Mouse (Mus musculus): ENCODE results near the gene Fam78b. TPM values are rescaled to one million over a fixed set of nuclear protein-coding genes. Genes with fewer than 3 reads are reported as not detected.

Fam78b gene
- polyA plus RNA-seq, 1 experiment: 2.9 TPM

- TF ChIP-seq POLR2A (IDR thresholded peaks at IDR 0.05; ENCODE audit: borderline replicate concordance, extremely low read depth, low read depth, low read length): no peak
- TF ChIP-seq CTCF (IDR thresholded peaks at IDR 0.05; ENCODE audit: insufficient read depth, low read length): no peak
- WGBS: 56% methylated on average over 8 of the region's 8 CpGs
Observed at GRCm38 (mm10) chr1:167022541-167023121, 21.4 kb downstream of the Fam78b start.

GRCm38 (mm10) chr1:167023794-167024193, 22.6 kb downstream of the Fam78b start:
- WGBS: 88% methylated on average over 11 of the region's 11 CpGs
- no peak for DNase-seq
- H3K4me1 ChIP-seq (ENCODE audit: control insufficient read depth, insufficient read depth, low read length): no peaks in the 10 kb centered on the region; the same call in 1 of the 2 replicates
- TF ChIP-seq CTCF (IDR thresholded peaks at IDR 0.05; ENCODE audit: insufficient read depth, low read length): no peak
- TF ChIP-seq POLR2A (IDR thresholded peaks at IDR 0.05; ENCODE audit: borderline replicate concordance, extremely low read depth, low read depth, low read length): no peak
- no peak overlapping the region for H3K4me3 ChIP-seq (replicated peaks; ENCODE audit: extremely low read depth, low read depth, low read length)

More at GRCm38 (mm10) chr1:167022541-167023121, 21.4 kb downstream of the Fam78b start:
- Histone ChIP-seq H3K4me3 (replicated peaks; ENCODE audit: extremely low read depth, low read depth, low read length) (no peak overlapping the region), H3K4me1 (ENCODE audit: control insufficient read depth, insufficient read depth, low read length) (no peaks in the 10 kb centered on the region; the same call in 1 of the 2 replicates)
- DNase-seq: no peak

- Histone ChIP-seq H3K4me3 (replicated peaks; ENCODE audit: extremely low read depth, low read depth, low read length) (no peak overlapping the region), H3K4me1 (ENCODE audit: control insufficient read depth, insufficient read depth, low read length) (no peaks in the 10 kb centered on the region; the same call in 1 of the 2 replicates)
- TF ChIP-seq CTCF (IDR thresholded peaks at IDR 0.05; ENCODE audit: insufficient read depth, low read length) (no peak), POLR2A (IDR thresholded peaks at IDR 0.05; ENCODE audit: borderline replicate concordance, extremely low read depth, low read depth, low read length) (no peak)
- DNase-seq: no peak
- WGBS: 66% methylated on average over 4 of the region's 4 CpGs
Observed at GRCm38 (mm10) chr1:167024961-167025360, 23.7 kb downstream of the Fam78b start.

GRCm38 (mm10) chr1:167032046-167032648, 30.9 kb downstream of the Fam78b start:
- TF ChIP-seq CTCF (IDR thresholded peaks at IDR 0.05; ENCODE audit: insufficient read depth, low read length) (no peak), POLR2A (IDR thresholded peaks at IDR 0.05; ENCODE audit: borderline replicate concordance, extremely low read depth, low read depth, low read length) (no peak)
- no peaks in the 10 kb centered on the region for H3K4me1 ChIP-seq (ENCODE audit: control insufficient read depth, insufficient read depth, low read length)
- no peak for DNase-seq
- WGBS: 73% methylated on average over 13 of the region's 13 CpGs
- H3K4me3 ChIP-seq (replicated peaks; ENCODE audit: extremely low read depth, low read depth, low read length): no peak overlapping the region

GRCm38 (mm10) chr1:167034435-167034834, 33.2 kb downstream of the Fam78b start:
- TF ChIP-seq CTCF (IDR thresholded peaks at IDR 0.05; ENCODE audit: insufficient read depth, low read length): no peak
- no peak for TF ChIP-seq POLR2A (IDR thresholded peaks at IDR 0.05; ENCODE audit: borderline replicate concordance, extremely low read depth, low read depth, low read length)
- Histone ChIP-seq H3K4me3 (replicated peaks; ENCODE audit: extremely low read depth, low read depth, low read length) (no peak overlapping the region), H3K4me1 (ENCODE audit: control insufficient read depth, insufficient read depth, low read length) (no peaks in the 10 kb centered on the region)
- WGBS: 67% methylated on average over 1 of the region's 1 CpGs
- DNase-seq: no peak

GRCm38 (mm10) chr1:167042558-167042957, 41.3 kb downstream of the Fam78b start:
- 88% methylated on average over 6 of the region's 6 CpGs for WGBS
- DNase-seq: no peak
- TF ChIP-seq POLR2A (IDR thresholded peaks at IDR 0.05; ENCODE audit: borderline replicate concordance, extremely low read depth, low read depth, low read length): no peak
- no peak for TF ChIP-seq CTCF (IDR thresholded peaks at IDR 0.05; ENCODE audit: insufficient read depth, low read length)
- Histone ChIP-seq H3K4me3 (replicated peaks; ENCODE audit: extremely low read depth, low read depth, low read length) (no peak overlapping the region), H3K4me1 (ENCODE audit: control insufficient read depth, insufficient read depth, low read length) (no peaks in the 10 kb centered on the region)

GRCm38 (mm10) chr1:167046169-167046927, 45.1 kb downstream of the Fam78b start:
- WGBS: 58% methylated on average over 10 of the region's 10 CpGs

GRCm38 (mm10) chr1:167050859-167051258, 49.6 kb downstream of the Fam78b start:
- Histone ChIP-seq H3K4me1 (ENCODE audit: control insufficient read depth, insufficient read depth, low read length) (no peaks in the 10 kb centered on the region), H3K4me3 (replicated peaks; ENCODE audit: extremely low read depth, low read depth, low read length) (no peak overlapping the region)
- 80% methylated on average over 3 of the region's 3 CpGs for WGBS
- DNase-seq: no peak
- TF ChIP-seq POLR2A (IDR thresholded peaks at IDR 0.05; ENCODE audit: borderline replicate concordance, extremely low read depth, low read depth, low read length) (no peak), CTCF (IDR thresholded peaks at IDR 0.05; ENCODE audit: insufficient read depth, low read length) (no peak)

More at GRCm38 (mm10) chr1:167046169-167046927, 45.1 kb downstream of the Fam78b start:
- Histone ChIP-seq H3K4me1 (ENCODE audit: control insufficient read depth, insufficient read depth, low read length) (no peaks in the 10 kb centered on the region), H3K4me3 (replicated peaks; ENCODE audit: extremely low read depth, low read depth, low read length) (no peak overlapping the region)
- no peak for DNase-seq
- TF ChIP-seq POLR2A (IDR thresholded peaks at IDR 0.05; ENCODE audit: borderline replicate concordance, extremely low read depth, low read depth, low read length) (no peak), CTCF (IDR thresholded peaks at IDR 0.05; ENCODE audit: insufficient read depth, low read length) (no peak)

GRCm38 (mm10) chr1:167054029-167054428, 52.8 kb downstream of the Fam78b start:
- H3K4me3 ChIP-seq (replicated peaks; ENCODE audit: extremely low read depth, low read depth, low read length): no peak overlapping the region
- WGBS: 56% methylated on average over 7 of the region's 7 CpGs
- no peak for TF ChIP-seq CTCF (IDR thresholded peaks at IDR 0.05; ENCODE audit: insufficient read depth, low read length)
- no peak for TF ChIP-seq POLR2A (IDR thresholded peaks at IDR 0.05; ENCODE audit: borderline replicate concordance, extremely low read depth, low read depth, low read length)
- no peak for DNase-seq
- no peaks in the 10 kb centered on the region for H3K4me1 ChIP-seq (ENCODE audit: control insufficient read depth, insufficient read depth, low read length)

All from lung, adult 2 months (tissue).